Mouse (Mus musculus) retina, postnatal 1 day (tissue): Measurements from ENCODE around the gene Arap1.

Experiments used
- DNase-seq: peaks from one replicate; pipeline ENCODE4 v3.0.0-alpha.2; 2012

Gene Arap1

GRCm38 (mm10) chr7:101347767-101348270 lies at the start of gene Arap1:
Gene Arap1, plus strand, starts transcription at chr7:101348067.
- DNase-seq: peak; percentile 70

- DNase-seq: no peak
Measured at GRCm38 (mm10) chr7:101298375-101298774, 49.5 kb upstream of the Arap1 start.

GRCm38 (mm10) chr7:101301361-101301880 lies 46.4 kb upstream of the Arap1 start:
- no peak for DNase-seq

- peak; percentile 99 for DNase-seq
Measured at GRCm38 (mm10) chr7:101301881-101302456, 45.9 kb upstream of the Arap1 start, which contains the start of gene Atg16l2. Gene Atg16l2, minus strand, starts transcription at chr7:101302251.

GRCm38 (mm10) chr7:101302691-101303090 lies 45.2 kb upstream of the Arap1 start:
- no peak for DNase-seq

- no peak for DNase-seq
Measured at GRCm38 (mm10) chr7:101306841-101307240, 41.0 kb upstream of the Arap1 start.

- no peak for DNase-seq
Measured at GRCm38 (mm10) chr7:101309985-101310326, 37.9 kb upstream of the Arap1 start.

GRCm38 (mm10) chr7:101310327-101311028 lies 37.4 kb upstream of the Arap1 start:
- DNase-seq: peak; percentile 99

- no peak for DNase-seq
Measured at GRCm38 (mm10) chr7:101311061-101311460, 36.8 kb upstream of the Arap1 start.

- DNase-seq: no peak
Measured at GRCm38 (mm10) chr7:101313033-101313432, 34.8 kb upstream of the Arap1 start.

GRCm38 (mm10) chr7:101314396-101314795 lies 33.5 kb upstream of the Arap1 start:
- DNase-seq: no peak

- no peak for DNase-seq
Measured at GRCm38 (mm10) chr7:101315699-101316098, 32.2 kb upstream of the Arap1 start.

GRCm38 (mm10) chr7:101316591-101317001 lies 31.3 kb upstream of the Arap1 start:
- no peak for DNase-seq

GRCm38 (mm10) chr7:101317014-101317413 lies 30.9 kb upstream of the Arap1 start, which contains the start of gene Stard10:
Gene Stard10, plus strand, starts transcription at chr7:101317086.
- DNase-seq: no peak

GRCm38 (mm10) chr7:101318848-101319247 lies 29.0 kb upstream of the Arap1 start:
- no peak for DNase-seq

GRCm38 (mm10) chr7:101319796-101320195 lies 28.1 kb upstream of the Arap1 start:
- DNase-seq: no peak

GRCm38 (mm10) chr7:101320399-101321217 lies 27.3 kb upstream of the Arap1 start:
- peak; percentile 83 for DNase-seq

- DNase-seq: peak; percentile 55
Measured at GRCm38 (mm10) chr7:101321218-101321827, 26.5 kb upstream of the Arap1 start.

- no peak for DNase-seq
Measured at GRCm38 (mm10) chr7:101323141-101323594, 24.7 kb upstream of the Arap1 start.

GRCm38 (mm10) chr7:101324142-101324962 lies 23.5 kb upstream of the Arap1 start:
- DNase-seq: no peak

- no peak for DNase-seq
Measured at GRCm38 (mm10) chr7:101326006-101326405, 21.9 kb upstream of the Arap1 start.

GRCm38 (mm10) chr7:101327263-101327662 lies 20.6 kb upstream of the Arap1 start:
- no peak for DNase-seq
